Mouse (Mus musculus): ENCODE results near the gene Camp.
A peak's percentile ranks its signal among the peaks of the same experiment; 100 is the strongest.

Gene Camp

DNA sequence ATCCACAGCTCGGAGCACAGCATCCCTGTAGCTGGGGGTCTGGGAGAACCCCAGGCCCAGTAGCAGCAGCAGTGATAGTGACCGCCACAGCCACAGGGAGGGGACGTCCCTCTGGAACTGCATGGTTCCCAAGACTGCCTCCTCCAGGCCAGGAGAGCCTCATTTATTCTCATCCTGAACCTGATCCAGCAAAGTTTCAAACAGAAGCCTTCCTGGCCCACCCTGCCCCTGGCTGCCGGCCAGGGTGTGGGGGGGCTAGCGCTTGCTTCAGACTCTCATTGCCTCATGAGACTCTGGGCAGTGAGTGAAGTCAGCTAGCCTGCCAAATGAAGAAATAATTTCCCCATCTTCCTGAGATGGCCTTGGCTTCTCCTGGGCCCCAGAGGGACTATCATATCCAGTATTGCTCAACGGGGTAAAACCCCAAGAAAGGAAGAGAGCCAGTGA, at the start of gene Camp:
Camp (minus strand) TSS at position 306 of the 447 bp plus-strand sequence.
- peak; percentile 93 for DNase-seq (ENCODE audit: low read depth)

- DNase-seq (ENCODE audit: low read depth), result no peak
These were observed 48.6 kb upstream of the Camp start for GRCm38 (mm10) chr9:109898027-109898426.

DNA sequence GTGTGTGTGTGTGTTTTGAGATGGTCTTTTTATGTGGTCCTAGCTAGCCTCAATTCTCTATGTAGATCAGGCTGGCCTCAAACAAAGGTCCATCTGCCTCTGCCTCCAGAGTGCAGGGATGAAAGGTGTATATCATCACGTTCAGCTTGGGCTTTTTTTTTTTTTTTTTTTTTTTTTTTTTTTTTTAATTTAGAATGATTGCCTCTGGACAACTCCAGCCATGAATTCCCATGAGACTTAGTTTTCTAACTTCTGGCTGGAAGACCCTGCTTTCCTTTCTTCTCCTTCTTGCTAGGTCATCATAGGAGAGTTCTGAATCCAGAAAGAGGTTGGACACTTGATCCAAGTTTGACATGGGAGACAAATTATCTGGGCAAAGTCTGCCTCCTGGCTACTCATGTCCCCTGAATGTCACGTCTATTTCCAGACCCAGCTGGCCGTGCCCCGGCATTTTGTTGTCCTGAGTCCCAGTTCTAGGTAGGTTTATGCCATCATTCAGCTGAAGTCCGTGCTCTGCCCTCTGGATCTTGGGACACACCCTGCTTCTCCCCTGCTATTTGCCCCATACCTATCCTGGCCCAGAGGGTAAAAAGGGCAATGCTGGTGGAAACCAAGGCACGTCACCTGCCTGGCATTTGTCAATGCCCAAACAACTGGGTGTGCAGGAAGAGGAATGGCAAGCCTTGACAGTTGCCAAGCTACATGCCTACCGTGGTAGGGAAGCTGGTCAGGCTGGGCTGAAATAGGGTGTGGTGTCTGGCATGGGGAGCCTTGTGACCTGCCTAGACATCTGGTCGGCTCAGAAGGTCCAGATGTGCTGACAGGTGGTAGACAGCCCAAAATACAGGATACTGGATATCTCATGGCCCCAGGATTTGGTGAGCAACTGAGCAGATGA, 47.1 kb upstream of the Camp start:
- no peak for DNase-seq (ENCODE audit: low read depth)

- DNase-seq (ENCODE audit: low read depth), result no peak
These were observed 46.2 kb upstream of the Camp start for GRCm38 (mm10) chr9:109895593-109895992.

GRCm38 (mm10) chr9:109894413-109895090, 45.1 kb upstream of the Camp start:
- peak; percentile 87 for DNase-seq (ENCODE audit: low read depth)

- peak; percentile 88 for DNase-seq (ENCODE audit: low read depth)
These were observed 43.3 kb upstream of the Camp start for GRCm38 (mm10) chr9:109892651-109893250.

- DNase-seq (ENCODE audit: low read depth), result no peak
These were observed 42.1 kb upstream of the Camp start for GRCm38 (mm10) chr9:109891501-109891900.

- no peak for DNase-seq (ENCODE audit: low read depth)
These were observed 37.9 kb upstream of the Camp start for GRCm38 (mm10) chr9:109887321-109887720.

GRCm38 (mm10) chr9:109886259-109886658, 36.8 kb upstream of the Camp start:
- DNase-seq (ENCODE audit: low read depth), result no peak

GRCm38 (mm10) chr9:109879305-109879704, 29.9 kb upstream of the Camp start:
- DNase-seq (ENCODE audit: low read depth), result no peak

GRCm38 (mm10) chr9:109877666-109878065, 28.2 kb upstream of the Camp start:
- peak; percentile 23 for DNase-seq (ENCODE audit: low read depth)

DNA sequence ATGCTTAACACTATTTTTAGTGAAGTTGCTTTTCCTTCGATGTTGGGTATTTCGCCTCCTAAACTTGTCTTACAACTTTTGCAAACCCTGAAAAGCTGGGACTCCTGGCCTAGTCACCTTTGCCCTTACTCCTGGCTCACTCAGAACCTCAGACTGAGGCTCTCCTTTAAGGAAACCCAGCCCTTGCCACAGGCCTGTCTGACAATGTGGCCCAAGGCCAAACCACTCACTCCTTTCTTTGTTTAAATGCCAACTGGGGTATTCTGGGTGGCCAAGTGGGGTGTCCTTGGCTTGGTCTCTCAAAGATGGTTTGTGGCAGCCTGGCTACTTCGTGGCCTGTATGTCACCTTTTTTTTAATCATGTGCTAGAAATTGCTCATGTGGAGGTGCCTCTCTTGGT, 27.3 kb upstream of the Camp start:
- peak; percentile 51 for DNase-seq (ENCODE audit: low read depth)

DNA sequence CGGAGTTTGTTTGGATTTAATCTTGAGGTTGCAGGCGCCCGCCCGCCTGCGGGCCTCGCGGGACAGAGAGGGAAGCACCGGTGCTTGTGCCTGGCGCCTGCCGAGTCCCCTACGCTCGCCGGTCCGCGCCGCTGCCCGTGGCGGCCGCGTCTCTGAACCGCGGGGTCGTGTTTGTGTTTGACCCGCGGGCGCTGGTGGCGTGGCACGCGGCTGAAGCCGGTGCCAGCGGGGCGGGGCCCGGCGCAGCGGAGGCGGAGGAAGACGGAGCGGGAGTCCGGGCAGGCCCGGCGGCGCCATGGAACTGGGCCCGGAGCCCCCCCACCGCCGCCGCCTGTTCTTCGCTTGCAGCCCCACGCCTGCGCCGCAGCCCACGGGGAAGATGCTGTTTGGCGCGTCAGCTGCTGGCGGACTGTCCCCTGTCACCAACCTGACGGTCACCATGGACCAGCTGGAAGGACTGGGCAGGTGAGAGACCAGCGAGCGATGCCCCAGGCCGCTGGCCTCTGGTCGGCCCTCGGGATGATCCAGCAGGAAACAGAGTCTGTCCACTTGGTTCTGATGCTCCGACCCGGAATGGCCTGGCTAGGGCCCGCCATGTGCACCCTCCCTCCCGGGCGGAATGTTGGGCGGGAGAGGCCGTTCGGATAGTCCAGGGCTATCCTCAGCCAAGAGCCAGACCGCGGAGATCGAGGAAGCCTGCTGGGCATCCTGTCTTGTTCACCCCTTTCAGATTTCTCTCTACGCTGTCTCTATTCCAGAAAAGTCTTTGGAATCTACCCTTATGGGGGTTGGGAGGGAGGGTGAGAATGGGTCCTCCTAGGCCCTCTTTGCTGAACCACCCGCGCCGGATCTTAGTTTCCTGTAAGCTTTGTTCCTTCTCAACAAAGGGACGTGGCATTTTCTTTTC, 26.5 kb upstream of the Camp start:
- DNase-seq (ENCODE audit: low read depth), result peak; percentile 76

GRCm38 (mm10) chr9:109874797-109875691, 25.6 kb upstream of the Camp start, which contains the start of gene Cdc25a:
TSS of gene Cdc25a (plus strand) at chr9:109875579.
- DNase-seq (ENCODE audit: low read depth), result peak; percentile 98

GRCm38 (mm10) chr9:109870983-109871572, 21.7 kb upstream of the Camp start:
- DNase-seq (ENCODE audit: low read depth), result no peak

DNA sequence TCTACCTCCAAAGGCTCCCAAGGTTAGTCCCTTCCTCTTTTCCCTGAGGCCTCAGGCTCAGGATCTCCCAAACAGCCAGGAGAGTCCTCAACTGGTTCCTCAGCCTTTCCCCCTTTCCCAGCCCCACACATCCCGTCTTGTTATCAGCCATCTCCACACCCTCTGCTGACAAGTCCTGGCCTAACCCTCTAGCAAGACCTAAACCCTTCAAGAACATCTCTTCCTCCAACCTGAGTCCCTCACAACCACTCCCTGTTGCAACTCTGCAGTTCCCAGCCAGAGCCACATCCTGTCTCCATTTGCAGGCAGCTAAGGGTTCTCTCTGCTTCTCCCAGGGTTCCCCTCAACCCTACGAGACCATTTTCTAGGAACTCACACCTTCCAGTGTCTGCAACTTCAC, 16.8 kb upstream of the Camp start:
- DNase-seq (ENCODE audit: low read depth), result no peak

DNA sequence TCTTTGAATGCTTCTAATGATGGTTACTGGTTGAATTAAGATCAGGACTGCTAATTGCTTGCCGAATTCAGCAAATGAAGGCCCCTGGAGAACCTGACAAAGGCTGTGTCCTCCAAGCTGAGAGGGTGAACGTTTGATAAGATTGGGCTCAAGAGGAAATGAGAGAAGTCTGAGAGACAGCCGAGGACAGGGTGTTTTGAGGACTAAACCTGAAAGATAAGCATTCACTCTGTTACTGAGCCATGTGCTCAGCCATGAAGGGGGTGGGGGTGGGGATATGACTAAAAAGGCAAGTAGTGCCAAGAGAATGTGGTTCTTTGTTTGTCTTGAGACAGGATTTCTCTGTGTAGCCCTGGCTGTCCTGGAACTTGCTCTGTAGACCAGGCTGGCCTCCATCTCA, 13.7 kb upstream of the Camp start:
- peak; percentile 22 for DNase-seq (ENCODE audit: low read depth)

- DNase-seq (ENCODE audit: low read depth), result peak; percentile 84
These were observed 13.1 kb upstream of the Camp start for GRCm38 (mm10) chr9:109862397-109863044.

DNA sequence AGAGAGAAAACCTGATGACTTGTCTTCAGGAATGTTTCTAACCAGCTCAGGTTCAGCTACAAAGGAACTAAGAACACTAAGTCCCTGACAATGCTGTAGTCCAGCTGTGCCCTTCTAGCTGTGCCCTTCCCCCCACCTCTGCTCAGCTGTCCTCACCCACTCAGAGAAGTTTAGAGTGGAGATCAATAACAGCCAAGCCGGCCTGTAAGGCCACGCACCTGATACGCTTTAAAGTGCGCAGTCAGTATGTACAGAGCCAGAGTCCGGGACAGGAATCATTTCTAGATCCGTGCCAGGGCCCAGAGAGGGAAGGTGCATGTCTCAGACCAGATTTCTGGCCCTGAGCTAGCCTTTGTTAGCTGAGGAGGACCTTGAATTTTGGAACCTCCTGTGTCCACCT, 6.5 kb upstream of the Camp start:
- DNase-seq (ENCODE audit: low read depth), result no peak

- DNase-seq (ENCODE audit: low read depth), result no peak
These were observed 4.9 kb upstream of the Camp start for GRCm38 (mm10) chr9:109854341-109854740.
